ENCODE assay signal across 8 mouse cellular contexts in genomic region chr13:14629726-14630641, GRCm38 (mm10). TPM values are rescaled to one million over a fixed set of nuclear protein-coding genes. Genes with fewer than 3 reads are reported as not detected.
A peak's percentile ranks its signal among the peaks of the same experiment; 100 is the strongest.
DNase-seq lines count a peak whose midpoint lies in the region; ATAC-seq and TF ChIP-seq lines count a peak whose summit lies in the region.

Gene AW209491 (plus strand): TSS chr13:14630154.

- H3K27me3 ChIP-seq in hindbrain, postnatal 0 days (ENCODE audit: insufficient read depth, low read length): no peaks in the 10 kb centered on the region

- 1% methylated on average over 29 of the region's 29 CpGs for WGBS in hindbrain, postnatal 0 days

- ATAC-seq in common myeloid progenitor, adult 5-6 weeks (replicated peaks; ENCODE audit: low read depth, poor library complexity, severe bottlenecking): peak; percentile 99
- peak; percentile 96 for ATAC-seq in hindbrain, postnatal 0 days
- peak; percentile 99 for ATAC-seq in megakaryocyte, adult 5-6 weeks (ENCODE audit: poor library complexity, severe bottlenecking)

- peak; percentile 97 for DNase-seq in ZHBTc4 (ENCODE audit: low read depth, low spot score)
- peak; percentile 97 for DNase-seq in gastrocnemius, adult 2 months
- peak; percentile 96 for DNase-seq in hindbrain, postnatal 0 days (ENCODE audit: low spot score)
- DNase-seq in left cerebral cortex, adult 2 months (ENCODE audit: extremely low spot score in 1 of 2, low spot score in 2 of 2): peak; percentile 94 to 95
- DNase-seq in right cerebral cortex, adult 2 months (ENCODE audit: low spot score in 2 of 2): peak; percentile 96 to 97
- peak; percentile 97 for DNase-seq in urinary bladder, postnatal 14 days (ENCODE audit: low spot score)

- H3K36me3 ChIP-seq in hindbrain, postnatal 0 days (ENCODE audit: insufficient read depth, low read length): peaks cover 10% of the 10 kb centered on the region; the same call in 1 of the 2 replicates

- H3K27ac ChIP-seq in gastrocnemius, adult 2 months: peak within 1 kb of the TSS; percentile 88
- H3K27ac ChIP-seq in hindbrain, postnatal 0 days: peak within 1 kb of the TSS; percentile 83
- H3K27ac ChIP-seq in left cerebral cortex, adult 2 months: peak within 1 kb of the TSS; percentile 81

- H3K9me3 ChIP-seq in hindbrain, postnatal 0 days (ENCODE audit: low read length): no peaks in the 10 kb centered on the region

- H3K4me2 ChIP-seq in hindbrain, postnatal 0 days (ENCODE audit: low read depth, low read length): peak within 1 kb of the TSS; percentile 68

- intact Hi-C loops in gastrocnemius, adult 2 months (cut with DNase I): loop anchor here (1.0 kb wide), 1 partner anchor 17 kb away; the partner anchor contains the start of genes Mrpl32 and Psma2
- intact Hi-C loops in left cerebral cortex, adult 2 months (cut with DNase I): loop anchor here (1.0 kb wide), 1 partner anchor 17 kb away; the partner anchor contains the start of genes Mrpl32 and Psma2

- H3K4me3 ChIP-seq in gastrocnemius, adult 2 months: peak within 1 kb of the TSS; percentile 76
- peak within 1 kb of the TSS; percentile 64 for H3K4me3 ChIP-seq in hindbrain, postnatal 0 days (ENCODE audit: low read length)
- peak within 1 kb of the TSS; percentile 56 for H3K4me3 ChIP-seq in left cerebral cortex, adult 2 months

- peak; percentile 19 for TF ChIP-seq CTCF in gastrocnemius, adult 2 months (IDR thresholded peaks at IDR 0.05)
- peak; percentile 43 for TF ChIP-seq CTCF in hindbrain, postnatal 0 days (IDR thresholded peaks at IDR 0.05; ENCODE audit: low read depth)
- TF ChIP-seq CTCF in left cerebral cortex, adult 2 months (IDR thresholded peaks at IDR 0.05): peak; percentile 18; the same call in 1 of the 2 replicates

- H3K4me1 ChIP-seq in hindbrain, postnatal 0 days (ENCODE audit: insufficient read depth, low read length): peaks cover 6% of the 10 kb centered on the region; the same call in 1 of the 2 replicates

- peak within 1 kb of the TSS; percentile 78 for H3K9ac ChIP-seq in hindbrain, postnatal 0 days (replicated peaks; ENCODE audit: low read length)

RNA-seq across cellular contexts. Expression of gene AW209491, which starts in this region (rescaled TPM):
- 20.1 and 25.3 TPM in 2 replicates for total RNA-seq in common myeloid progenitor, adult 5-6 weeks (2017)
- 10 to 100 TPM; 10.8 to 15.7 TPM for total RNA-seq in gastrocnemius, adult 2 months (2021)
- total RNA-seq in hindbrain, postnatal 0 days (2014; rRNA removed): 6.5 and 13.8 TPM in 2 replicates
- 28.2 and 30.2 TPM in 2 replicates for polyA plus RNA-seq in hindbrain, postnatal 0 days (2015; fragmentation: Nextera tagmentation; extraction: Ambion mirVana)
- 10 to 100 TPM; 22.3 to 22.7 TPM for total RNA-seq in left cerebral cortex, adult 2 months (2021)
- 4.6 and 4.7 TPM in 2 replicates for total RNA-seq in megakaryocyte, adult 5-6 weeks (2015)
- total RNA-seq in megakaryocyte, adult 5-6 weeks (2017): 6.9 and 7.8 TPM in 2 replicates

Comparison
In these comparisons a context has a peak if more than half of its experiments do, and no peak if none do; other contexts are left out.
1. Peak in every context shown above with its lines: DNase-seq, ATAC-seq, H3K4me3 ChIP-seq and H3K27ac ChIP-seq.